Mouse (Mus musculus): ENCODE data around the gene Dnase2a. TPM values are rescaled to one million over a fixed set of nuclear protein-coding genes. Genes with fewer than 3 reads are reported as not detected.

The Dnase2a gene
- polyA plus RNA-seq, 1 experiment from 2014 or later = 5.2 TPM

DNA sequence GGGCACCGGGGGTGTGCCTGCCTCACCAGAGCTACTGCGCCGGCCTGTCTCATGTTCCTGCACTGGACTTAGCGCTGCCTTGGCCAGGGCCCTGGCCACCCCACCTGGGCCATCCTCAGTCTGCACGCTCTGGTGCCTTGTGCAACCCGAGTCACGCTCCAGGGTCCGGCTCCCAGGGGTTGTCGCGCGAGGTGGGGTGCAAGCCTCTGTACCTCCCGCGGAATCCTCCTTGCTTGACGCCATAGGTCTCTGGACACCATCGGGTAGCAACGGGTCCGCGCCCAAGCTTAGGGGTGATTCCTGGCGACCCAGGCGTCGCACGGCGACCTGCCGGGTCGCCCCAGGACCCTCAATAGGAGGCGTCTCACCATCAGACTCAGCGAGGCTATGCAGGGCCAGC, 4.0 kb downstream of the Dnase2a start:
- Histone ChIP-seq H3K9me3 (replicated peaks; ENCODE audit: control insufficient read depth, low read length) (peaks cover 4% of the 10 kb centered on the region; the same call in 1 of the 2 replicates), H3K27me3 (ENCODE audit: control insufficient read depth, insufficient read depth, low read length) (peaks cover 49% of the 10 kb centered on the region), H3K27ac (ENCODE audit: low read length) (no peak overlapping the region), H3K4me3 (ENCODE audit: low read length) (peak overlapping the region; percentile 57), H3K4me1 (ENCODE audit: control insufficient read depth, insufficient read depth, low read length) (peaks cover 9% of the 10 kb centered on the region; the same call in 1 of the 2 replicates), H3K4me2 (ENCODE audit: low read depth, low read length) (peak overlapping the region; percentile 78), H3K36me3 (ENCODE audit: control insufficient read depth, insufficient read depth) (no peaks in the 10 kb centered on the region), H3K9ac (ENCODE audit: low read length) (peak overlapping the region; percentile 62)
- 21% methylated on average over 27 of the region's 27 CpGs for WGBS
- no peak for ATAC-seq (replicated peaks; ENCODE audit: extremely low read depth, insufficient read depth, low FRiP score)

DNA sequence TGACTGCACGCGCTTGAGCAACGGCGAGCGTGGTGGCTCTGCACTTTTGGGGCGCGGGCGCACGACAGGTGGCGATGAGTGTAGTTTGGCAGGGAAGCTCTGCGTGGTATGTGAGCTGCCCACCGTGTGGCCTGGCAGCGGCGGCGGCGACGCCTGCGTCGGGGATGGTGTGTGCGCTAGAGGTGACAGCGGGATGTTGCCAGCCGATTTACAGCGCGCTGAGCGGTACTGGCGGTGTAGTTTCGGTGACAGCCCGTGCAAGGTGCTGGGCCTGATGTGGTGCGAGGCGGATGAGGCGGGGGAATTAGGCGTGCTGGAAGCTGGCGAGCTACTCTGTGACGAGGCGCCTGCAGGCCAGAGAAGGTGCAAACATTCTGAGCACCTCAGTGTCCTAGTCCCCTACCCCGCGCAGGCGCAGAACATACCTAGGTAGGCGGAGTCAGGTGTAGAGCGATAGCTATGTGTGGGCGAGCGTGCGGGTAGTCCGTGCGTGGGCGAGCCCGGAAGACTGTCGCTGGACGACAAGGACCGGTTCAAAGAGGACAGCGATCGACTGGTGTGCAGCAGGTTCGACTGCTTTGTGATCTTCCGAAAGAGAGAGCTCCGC, 4.6 kb downstream of the Dnase2a start:
- Histone ChIP-seq H3K4me3 (ENCODE audit: low read length) (peak overlapping the region; percentile 57), H3K36me3 (ENCODE audit: control insufficient read depth, insufficient read depth) (no peaks in the 10 kb centered on the region), H3K9ac (ENCODE audit: low read length) (peak overlapping the region; percentile 62), H3K27me3 (ENCODE audit: control insufficient read depth, insufficient read depth, low read length) (peaks cover 55% of the 10 kb centered on the region), H3K27ac (ENCODE audit: low read length) (no peak overlapping the region), H3K4me1 (ENCODE audit: control insufficient read depth, insufficient read depth, low read length) (peaks cover 9% of the 10 kb centered on the region; the same call in 1 of the 2 replicates), H3K4me2 (ENCODE audit: low read depth, low read length) (peak overlapping the region; percentile 78), H3K9me3 (replicated peaks; ENCODE audit: control insufficient read depth, low read length) (peaks cover 4% of the 10 kb centered on the region; the same call in 1 of the 2 replicates)
- 0 out of 2 replicates have a peak, but pooled peaks have one; percentile 24 for ATAC-seq (replicated peaks; ENCODE audit: extremely low read depth, insufficient read depth, low FRiP score)
- WGBS = under 1% methylated on average over 55 of the region's 55 CpGs

DNA sequence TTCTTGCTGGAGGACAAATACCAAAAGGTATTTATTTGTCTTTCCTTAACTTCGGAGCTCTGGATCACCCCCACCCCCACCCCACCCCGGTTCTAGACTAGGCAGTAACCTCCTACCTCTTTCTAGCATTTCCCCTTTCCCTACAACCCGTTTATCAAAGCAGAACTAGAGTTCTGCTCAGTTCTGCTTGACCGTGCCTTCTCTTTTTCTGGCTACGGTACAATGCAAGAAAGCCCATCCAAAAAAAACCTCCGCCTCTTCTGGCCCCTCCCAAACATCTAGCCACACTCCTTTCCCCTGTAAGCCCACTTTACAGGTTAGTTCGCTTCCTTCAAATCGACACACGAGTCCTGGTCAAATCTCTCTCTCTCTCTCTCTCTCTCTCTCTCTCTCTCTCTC, 5.1 kb downstream of the Dnase2a start:
- 7% methylated on average over 9 of the region's 9 CpGs for WGBS
- Histone ChIP-seq H3K36me3 (ENCODE audit: control insufficient read depth, insufficient read depth) (no peaks in the 10 kb centered on the region), H3K4me1 (ENCODE audit: control insufficient read depth, insufficient read depth, low read length) (peaks cover 9% of the 10 kb centered on the region; the same call in 1 of the 2 replicates), H3K9me3 (replicated peaks; ENCODE audit: control insufficient read depth, low read length) (peaks cover 4% of the 10 kb centered on the region; the same call in 1 of the 2 replicates), H3K4me2 (ENCODE audit: low read depth, low read length) (peak overlapping the region; percentile 78), H3K27ac (ENCODE audit: low read length) (no peak overlapping the region), H3K9ac (ENCODE audit: low read length) (peak overlapping the region; percentile 62), H3K4me3 (ENCODE audit: low read length) (peak overlapping the region; percentile 57), H3K27me3 (ENCODE audit: control insufficient read depth, insufficient read depth, low read length) (peaks cover 60% of the 10 kb centered on the region)
- ATAC-seq (replicated peaks; ENCODE audit: extremely low read depth, insufficient read depth, low FRiP score) = no peak

DNA sequence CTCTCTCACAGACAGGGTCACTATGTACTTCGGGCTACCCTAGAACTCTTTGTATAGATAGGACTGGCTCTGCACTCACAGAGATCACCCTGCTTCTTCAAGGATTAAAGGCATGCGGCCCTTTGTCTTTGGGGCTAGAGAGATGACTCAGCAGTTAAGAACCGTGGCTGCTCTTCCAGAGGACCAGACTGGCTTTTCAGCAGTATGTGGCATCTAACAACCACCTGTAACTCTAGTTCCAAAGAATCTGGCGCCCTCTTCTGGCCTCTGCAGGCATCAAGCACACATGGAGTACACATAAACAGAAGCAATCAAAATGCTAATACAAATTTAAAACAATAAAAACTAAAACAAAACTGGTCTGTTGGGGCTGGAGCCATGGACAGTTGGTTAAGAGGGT, 5.6 kb downstream of the Dnase2a start:
- Histone ChIP-seq H3K4me2 (ENCODE audit: low read depth, low read length) (peak overlapping the region; percentile 78; the same call in 1 of the 2 replicates), H3K4me1 (ENCODE audit: control insufficient read depth, insufficient read depth, low read length) (peaks cover 6% of the 10 kb centered on the region; the same call in 1 of the 2 replicates), H3K4me3 (ENCODE audit: low read length) (no peak overlapping the region), H3K27ac (ENCODE audit: low read length) (no peak overlapping the region), H3K36me3 (ENCODE audit: control insufficient read depth, insufficient read depth) (no peaks in the 10 kb centered on the region), H3K9me3 (replicated peaks; ENCODE audit: control insufficient read depth, low read length) (peaks cover 4% of the 10 kb centered on the region; the same call in 1 of the 2 replicates), H3K9ac (ENCODE audit: low read length) (no peak overlapping the region), H3K27me3 (ENCODE audit: control insufficient read depth, insufficient read depth, low read length) (peaks cover 63% of the 10 kb centered on the region)
- no peak for ATAC-seq (replicated peaks; ENCODE audit: extremely low read depth, insufficient read depth, low FRiP score)
- 39% methylated on average over 4 of the region's 4 CpGs for WGBS

DNA sequence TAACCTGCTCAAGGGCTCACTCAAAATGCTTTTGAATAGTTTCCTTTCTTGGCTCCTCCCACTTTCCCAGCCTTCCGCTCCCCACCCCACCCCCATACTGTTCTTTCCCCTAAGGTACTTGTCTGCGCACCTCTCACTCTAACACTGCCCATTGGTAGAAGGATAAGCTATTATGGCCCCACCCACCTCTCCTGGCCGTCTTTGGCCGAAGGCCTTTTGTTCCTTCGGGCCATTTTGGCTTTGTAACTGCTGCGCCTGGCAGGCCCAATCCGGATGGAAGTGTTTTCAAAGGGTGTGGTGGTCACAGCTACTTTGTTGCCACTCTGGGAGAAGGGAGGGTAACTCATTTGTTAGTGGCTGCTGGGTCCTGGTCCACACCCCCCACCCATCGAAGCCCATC, 6.9 kb downstream of the Dnase2a start:
- Histone ChIP-seq H3K4me3 (ENCODE audit: low read length) (no peak overlapping the region), H3K27ac (ENCODE audit: low read length) (no peak overlapping the region), H3K27me3 (ENCODE audit: control insufficient read depth, insufficient read depth, low read length) (peaks cover 61% of the 10 kb centered on the region), H3K36me3 (ENCODE audit: control insufficient read depth, insufficient read depth) (no peaks in the 10 kb centered on the region), H3K4me1 (ENCODE audit: control insufficient read depth, insufficient read depth, low read length) (peaks cover 6% of the 10 kb centered on the region; the same call in 1 of the 2 replicates), H3K9me3 (replicated peaks; ENCODE audit: control insufficient read depth, low read length) (peaks cover 4% of the 10 kb centered on the region; the same call in 1 of the 2 replicates), H3K9ac (ENCODE audit: low read length) (no peak overlapping the region), H3K4me2 (ENCODE audit: low read depth, low read length) (no peak overlapping the region)
- WGBS = 86% methylated on average over 8 of the region's 8 CpGs
- no peak for ATAC-seq (replicated peaks; ENCODE audit: extremely low read depth, insufficient read depth, low FRiP score)

DNA sequence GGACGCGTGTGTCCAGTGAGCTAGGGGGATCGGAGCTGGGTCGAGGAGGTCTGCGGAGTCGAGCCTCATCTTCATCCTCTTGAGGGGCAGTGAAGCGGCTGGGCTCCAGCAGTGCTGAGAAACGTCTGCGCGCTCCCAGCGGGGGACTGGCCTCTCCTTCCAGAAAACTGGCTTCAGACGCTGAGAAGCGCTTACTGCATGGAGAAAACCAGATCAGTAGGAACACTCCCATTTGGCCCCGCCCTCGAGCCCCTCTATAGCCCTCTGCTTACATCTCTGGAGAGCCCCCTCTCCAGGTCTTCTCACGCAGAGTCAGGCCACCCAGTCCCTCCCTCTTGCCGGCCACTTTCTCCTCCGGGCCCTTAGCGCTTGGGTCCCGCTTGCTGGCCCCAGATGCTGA, 9.4 kb downstream of the Dnase2a start:
- Histone ChIP-seq H3K9ac (ENCODE audit: low read length) (no peak overlapping the region), H3K36me3 (ENCODE audit: control insufficient read depth, insufficient read depth) (no peaks in the 10 kb centered on the region), H3K4me2 (ENCODE audit: low read depth, low read length) (no peak overlapping the region), H3K4me1 (ENCODE audit: control insufficient read depth, insufficient read depth, low read length) (peaks cover 3% of the 10 kb centered on the region; the same call in 1 of the 2 replicates), H3K4me3 (ENCODE audit: low read length) (no peak overlapping the region), H3K27ac (ENCODE audit: low read length) (no peak overlapping the region), H3K9me3 (replicated peaks; ENCODE audit: control insufficient read depth, low read length) (peaks cover 4% of the 10 kb centered on the region; the same call in 1 of the 2 replicates), H3K27me3 (ENCODE audit: control insufficient read depth, insufficient read depth, low read length) (peaks cover 37% of the 10 kb centered on the region)
- no peak for ATAC-seq (replicated peaks; ENCODE audit: extremely low read depth, insufficient read depth, low FRiP score)
- 24% methylated on average over 20 of the region's 20 CpGs for WGBS

DNA sequence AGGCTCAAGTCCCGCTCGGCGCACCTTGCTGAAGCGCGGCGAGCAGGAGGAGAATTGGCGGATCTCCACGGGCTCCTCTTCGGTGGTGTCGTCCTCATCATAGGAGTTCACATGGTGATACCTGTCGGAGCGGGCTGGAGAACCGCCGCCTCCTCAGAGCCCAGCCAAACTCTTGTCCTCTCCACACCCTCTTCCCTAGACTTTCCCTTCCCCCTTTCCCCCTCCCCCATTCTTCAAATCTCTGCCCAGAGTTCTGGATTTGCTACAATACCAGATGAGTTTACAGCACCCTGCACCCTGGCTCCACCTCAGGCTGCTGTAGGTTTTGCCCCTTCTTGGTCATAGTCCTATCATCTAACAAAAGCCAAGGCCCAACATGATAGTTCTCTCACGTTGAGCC, 10.3 kb downstream of the Dnase2a start:
- peaks cover 4% of the 10 kb centered on the region; the same call in 1 of the 2 replicates for H3K9me3 ChIP-seq (replicated peaks; ENCODE audit: control insufficient read depth, low read length)
- no peak overlapping the region for H3K4me3 ChIP-seq (ENCODE audit: low read length)
- peaks cover 37% of the 10 kb centered on the region for H3K27me3 ChIP-seq (ENCODE audit: control insufficient read depth, insufficient read depth, low read length)
- no peaks in the 10 kb centered on the region for H3K36me3 ChIP-seq (ENCODE audit: control insufficient read depth, insufficient read depth)
- no peak overlapping the region for H3K4me2 ChIP-seq (ENCODE audit: low read depth, low read length)
- no peak for ATAC-seq (replicated peaks; ENCODE audit: extremely low read depth, insufficient read depth, low FRiP score)
- no peak overlapping the region for H3K27ac ChIP-seq (ENCODE audit: low read length)
- no peak overlapping the region for H3K9ac ChIP-seq (ENCODE audit: low read length)
- no peaks in the 10 kb centered on the region for H3K4me1 ChIP-seq (ENCODE audit: control insufficient read depth, insufficient read depth, low read length)
- WGBS = 85% methylated on average over 15 of the region's 15 CpGs

DNA sequence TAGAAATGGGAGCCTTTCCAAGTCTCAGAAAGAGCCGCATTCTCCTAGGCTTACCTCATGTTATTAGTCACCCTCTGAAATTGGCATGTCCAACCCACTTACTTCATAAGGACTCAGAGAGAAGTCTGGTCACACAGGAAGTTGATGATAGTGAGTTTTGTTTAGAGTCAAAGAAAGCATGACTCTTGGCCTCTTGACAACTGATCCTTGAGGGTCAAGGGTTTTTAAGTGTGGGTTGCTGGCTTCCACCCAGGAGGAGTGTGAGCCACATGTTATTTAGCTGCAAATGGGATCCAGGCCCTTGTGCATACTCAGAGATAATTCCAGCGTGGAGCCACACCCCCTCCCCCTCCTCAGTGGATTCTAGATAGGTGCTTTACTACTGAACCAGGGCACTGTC, 13.2 kb downstream of the Dnase2a start:
- ATAC-seq (replicated peaks; ENCODE audit: extremely low read depth, insufficient read depth, low FRiP score) = peak; percentile 78
- Histone ChIP-seq H3K27ac (ENCODE audit: low read length) (no peak overlapping the region), H3K4me2 (ENCODE audit: low read depth, low read length) (no peak overlapping the region), H3K27me3 (ENCODE audit: control insufficient read depth, insufficient read depth, low read length) (peaks cover 45% of the 10 kb centered on the region), H3K4me1 (ENCODE audit: control insufficient read depth, insufficient read depth, low read length) (no peaks in the 10 kb centered on the region), H3K4me3 (ENCODE audit: low read length) (no peak overlapping the region), H3K9ac (ENCODE audit: low read length) (no peak overlapping the region), H3K9me3 (replicated peaks; ENCODE audit: control insufficient read depth, low read length) (no peaks in the 10 kb centered on the region), H3K36me3 (ENCODE audit: control insufficient read depth, insufficient read depth) (no peaks in the 10 kb centered on the region)
- 18% methylated on average over 2 of the region's 2 CpGs for WGBS

DNA sequence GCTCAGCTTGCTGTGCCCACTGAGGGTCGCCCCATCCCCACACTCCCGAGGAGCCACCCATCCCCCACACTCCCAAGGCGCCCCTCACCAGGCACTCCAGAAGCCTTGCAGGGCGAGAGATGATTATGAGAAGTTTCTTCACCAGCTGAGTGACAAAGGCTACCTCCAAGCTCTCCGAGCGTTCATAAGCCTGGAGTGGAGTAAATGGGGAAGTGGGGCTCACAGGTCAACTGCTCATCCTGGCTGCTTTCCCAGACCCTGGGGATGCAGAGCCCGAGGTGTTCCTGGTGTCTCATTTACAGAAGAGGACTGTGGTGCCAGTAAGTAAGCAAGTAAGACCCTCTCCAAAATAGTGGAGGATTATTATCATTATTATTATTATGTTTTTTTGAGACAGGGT, 17.2 kb downstream of the Dnase2a start:
- no peaks in the 10 kb centered on the region for H3K36me3 ChIP-seq (ENCODE audit: control insufficient read depth, insufficient read depth)

More for the DNA sequence above, 17.2 kb downstream of the Dnase2a start:
- no peaks in the 10 kb centered on the region for H3K9me3 ChIP-seq (replicated peaks; ENCODE audit: control insufficient read depth, low read length)
- no peak overlapping the region for H3K4me3 ChIP-seq (ENCODE audit: low read length)
- no peak overlapping the region for H3K4me2 ChIP-seq (ENCODE audit: low read depth, low read length)
- H3K27ac ChIP-seq (ENCODE audit: low read length) = no peak overlapping the region
- no peak for ATAC-seq (replicated peaks; ENCODE audit: extremely low read depth, insufficient read depth, low FRiP score)
- H3K4me1 ChIP-seq (ENCODE audit: control insufficient read depth, insufficient read depth, low read length) = peaks cover 7% of the 10 kb centered on the region
- peaks cover 40% of the 10 kb centered on the region for H3K27me3 ChIP-seq (ENCODE audit: control insufficient read depth, insufficient read depth, low read length)
- H3K9ac ChIP-seq (ENCODE audit: low read length) = no peak overlapping the region
- 52% methylated on average over 7 of the region's 7 CpGs for WGBS

All from heart, embryonic 16.5 days (tissue).